Mouse (Mus musculus) kidney, embryonic 15.5 days (tissue): ENCODE data around the gene Icam5. TPM values are rescaled to one million over a fixed set of nuclear protein-coding genes. Genes with fewer than 3 reads are reported as not detected.
"Not testable (repeated sequence)": the region's sequence is repeated elsewhere in the genome, so short reads cannot be mapped to it uniquely, and the experiment has no call there.

Source experiments
- ATAC-seq: fragments of 200-750 bp; cut with Nextera tagmentation; replicated peaks from 2 replicates; pipeline ENCODE4 v1.8.0; 2017; ENCODE audit warnings: moderate TSS enrichment; ENCODE audit not compliant: low FRiP score
- H3K27ac ChIP-seq: fragments of 300-500 bp; sonication (generic); 2 replicates; pipeline ENCODE4 v1.5.1; 2015; ENCODE audit warnings: mild to moderate bottlenecking, inconsistent platforms
- H3K27me3 ChIP-seq: fragments of 300-500 bp; sonication (generic); 2 replicates; pipeline ENCODE4 v1.6.1; 2015; ENCODE audit warnings: inconsistent platforms
- H3K36me3 ChIP-seq: fragments of 300-500 bp; sonication (generic); 2 replicates; pipeline ENCODE4 v1.6.1; 2015; ENCODE audit warnings: inconsistent platforms
- H3K4me1 ChIP-seq: fragments of 300-500 bp; sonication (generic); 2 replicates; pipeline ENCODE4 v1.6.1; 2015; ENCODE audit warnings: inconsistent platforms
- H3K4me2 ChIP-seq: fragments of 300-500 bp; sonication (generic); 2 replicates; pipeline ENCODE4 v1.6.1; 2015; ENCODE audit warnings: moderate library complexity, mild to moderate bottlenecking, inconsistent platforms
- H3K4me3 ChIP-seq: fragments of 300-500 bp; sonication (generic); replicated peaks from 2 replicates; pipeline ENCODE4 v1.5.1; 2015; ENCODE audit warnings: mild to moderate bottlenecking, inconsistent platforms
- H3K9ac ChIP-seq: fragments of 300-500 bp; sonication (generic); 2 replicates; pipeline ENCODE4 v1.6.1; 2015; ENCODE audit warnings: mild to moderate bottlenecking, inconsistent platforms
- H3K9me3 ChIP-seq: fragments of 300-500 bp; sonication (generic); replicated peaks from 2 replicates; pipeline ENCODE4 v1.6.1; 2016; ENCODE audit warnings: inconsistent platforms
- WGBS: fragments of 180-500 bp; shearing (Covaris S2); methylation state at CpG from one replicate; pipeline ENCODE4 v1.1.7; 2015; ENCODE audit warnings: mixed read lengths; 5-methylcytosine and 5-hydroxymethylcytosine counted together
- polyA plus RNA-seq: library from polyadenylated mRNA; unstranded; fragments of >200 nt; fragmentation: Nextera tagmentation; extraction: Ambion mirVana; gene quantifications from 2 replicates; pipeline ENCODE4 v1.2.1, GENCODE M21; 2015

The Icam5 gene
- polyA plus RNA-seq: 0.18 and 0.38 TPM in 2 replicates

DNA sequence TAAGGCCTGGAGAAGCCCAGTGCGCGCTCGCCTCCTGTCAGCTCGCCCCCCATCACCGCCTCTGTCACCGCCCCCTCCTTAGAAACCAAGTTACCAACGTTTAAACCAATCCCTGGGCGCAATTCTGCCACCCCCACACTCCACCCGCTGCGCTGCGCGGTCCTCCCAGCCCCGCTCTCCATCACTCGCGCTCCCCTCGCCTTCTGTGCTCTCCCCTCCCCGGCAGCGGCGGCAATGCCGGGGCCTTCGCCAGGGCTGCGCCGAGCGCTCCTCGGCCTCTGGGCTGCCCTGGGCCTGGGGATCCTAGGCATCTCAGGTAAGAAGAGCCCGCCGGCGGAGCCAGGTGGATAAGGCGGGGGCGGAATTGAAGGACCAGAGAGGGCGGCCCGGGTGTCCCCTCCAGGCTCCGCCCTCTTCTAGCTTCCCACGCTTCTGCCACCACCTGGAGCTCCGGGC lies at the start of gene Icam5:
TSS of gene Icam5 (plus strand) at position 178 of the 456 bp plus-strand sequence.
- under 1% methylated on average over 35 of the region's 35 CpGs for WGBS
- Histone ChIP-seq H3K9me3 (no peaks in the 10 kb centered on the region), H3K4me3 (peak within 1 kb of the TSS; percentile 58), H3K9ac (peak within 1 kb of the TSS; percentile 25), H3K27me3 (peaks cover 81% of the 10 kb centered on the region), H3K4me2 (peak within 1 kb of the TSS; percentile 98), H3K4me1 (peaks cover 73% of the 10 kb centered on the region), H3K36me3 (no peaks in the 10 kb centered on the region), H3K27ac (peak within 1 kb of the TSS; percentile 41; the same call in 1 of the 2 replicates)
- 0 out of 2 replicates have a peak, but pooled peaks have one; percentile 0 for ATAC-seq

DNA sequence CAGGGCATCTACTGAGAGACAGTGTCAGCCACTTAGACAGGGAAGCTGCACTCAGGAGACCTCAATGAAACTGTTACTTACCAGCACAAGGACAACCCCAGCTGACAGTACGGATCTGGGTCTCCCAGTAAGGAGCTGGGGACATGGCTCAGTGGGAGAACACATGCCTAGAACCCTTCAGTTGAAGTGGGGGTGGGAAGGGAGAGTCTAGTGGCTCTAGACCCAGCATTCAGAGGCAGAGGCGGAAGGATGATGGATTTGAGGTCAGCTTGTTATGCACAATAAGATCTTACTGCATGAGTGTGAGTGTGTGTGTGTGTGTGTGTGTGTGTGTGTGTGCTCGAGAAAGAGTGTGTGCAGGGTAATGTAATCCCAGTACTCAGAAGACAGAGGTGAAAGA lies 49.7 kb upstream of the Icam5 start:
- 70% methylated on average over 3 of the region's 3 CpGs for WGBS
- Histone ChIP-seq H3K4me1 (peaks cover 18% of the 10 kb centered on the region), H3K36me3 (no peaks in the 10 kb centered on the region), H3K27ac (no peak overlapping the region), H3K4me2 (no peak overlapping the region), H3K9ac (no peak overlapping the region), H3K9me3 (no peaks in the 10 kb centered on the region), H3K27me3 (no peaks in the 10 kb centered on the region), H3K4me3 (no peak overlapping the region)
- ATAC-seq: no peak

DNA sequence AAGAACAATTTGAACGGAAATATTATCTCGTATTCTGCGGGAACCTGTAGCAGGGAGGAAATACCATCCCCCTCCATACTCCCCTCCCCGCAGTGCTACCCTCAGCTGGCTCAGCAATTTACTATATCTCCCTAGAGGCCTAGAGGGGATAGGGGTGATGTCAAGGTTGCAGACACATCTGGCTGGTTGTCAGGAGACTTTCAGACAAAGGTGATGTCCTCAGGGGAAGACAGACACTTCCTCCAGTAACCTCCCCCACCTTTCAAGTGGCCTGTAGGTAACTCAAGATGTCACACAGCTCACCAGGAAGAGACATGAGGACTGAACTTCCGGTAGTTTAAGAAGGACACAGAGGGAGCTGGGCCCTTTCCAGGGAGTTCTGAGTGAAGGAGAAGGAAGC lies 48.7 kb upstream of the Icam5 start:
- H3K36me3 ChIP-seq: no peaks in the 10 kb centered on the region
- no peak overlapping the region for H3K4me2 ChIP-seq
- no peaks in the 10 kb centered on the region for H3K9me3 ChIP-seq
- H3K4me3 ChIP-seq: no peak overlapping the region
- no peak overlapping the region for H3K9ac ChIP-seq
- H3K4me1 ChIP-seq: peaks cover 24% of the 10 kb centered on the region
- H3K27ac ChIP-seq: 0 out of 2 replicates have a peak overlapping the region, but pooled peaks have one; percentile 34
- no peaks in the 10 kb centered on the region for H3K27me3 ChIP-seq
- 26% methylated on average over 5 of the region's 5 CpGs for WGBS
- no peak for ATAC-seq

DNA sequence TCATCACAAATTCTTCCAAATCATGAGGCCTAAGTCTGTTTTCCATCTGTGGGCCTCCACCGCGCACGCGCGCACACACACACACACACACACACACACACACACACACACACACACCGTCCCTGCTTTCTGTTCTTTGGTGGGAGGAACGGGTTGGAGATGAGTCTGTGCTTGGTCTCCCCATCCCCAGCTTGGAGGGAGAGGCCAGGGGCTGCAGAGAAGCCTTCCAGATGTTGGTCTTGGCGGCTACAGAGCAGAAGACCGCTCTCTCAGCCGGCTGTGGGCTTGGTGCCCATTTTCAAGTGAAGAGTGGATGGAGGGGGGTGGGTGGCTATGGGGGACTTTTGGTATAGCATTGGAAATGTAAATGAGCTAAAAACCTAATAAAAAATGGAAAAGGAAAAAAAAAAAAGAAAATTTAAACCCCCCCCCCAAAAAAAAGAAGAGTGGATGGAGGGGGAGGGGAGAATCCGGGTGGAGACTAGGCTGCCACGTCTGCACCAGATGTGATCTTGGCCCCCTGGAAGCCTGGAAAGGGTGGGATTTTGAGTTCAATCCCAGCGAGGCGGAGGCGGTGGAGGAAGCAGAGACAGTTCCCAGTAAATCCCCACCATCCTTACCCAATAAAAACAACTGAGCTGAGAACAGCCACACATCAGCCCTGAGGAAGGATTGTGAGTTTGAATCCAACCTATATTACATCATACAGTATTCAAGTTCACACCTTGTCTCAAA lies 44.8 kb upstream of the Icam5 start:
- Histone ChIP-seq H3K36me3 (no peaks in the 10 kb centered on the region), H3K9ac (no peak overlapping the region), H3K9me3 (no peaks in the 10 kb centered on the region), H3K4me3 (no peak overlapping the region), H3K27me3 (no peaks in the 10 kb centered on the region), H3K27ac (peak overlapping the region; percentile 33), H3K4me2 (no peak overlapping the region), H3K4me1 (peaks cover 28% of the 10 kb centered on the region)
- peak; percentile 48; the same call in 1 of the 2 replicates for ATAC-seq
- WGBS: 56% methylated on average over 15 of the region's 15 CpGs

DNA sequence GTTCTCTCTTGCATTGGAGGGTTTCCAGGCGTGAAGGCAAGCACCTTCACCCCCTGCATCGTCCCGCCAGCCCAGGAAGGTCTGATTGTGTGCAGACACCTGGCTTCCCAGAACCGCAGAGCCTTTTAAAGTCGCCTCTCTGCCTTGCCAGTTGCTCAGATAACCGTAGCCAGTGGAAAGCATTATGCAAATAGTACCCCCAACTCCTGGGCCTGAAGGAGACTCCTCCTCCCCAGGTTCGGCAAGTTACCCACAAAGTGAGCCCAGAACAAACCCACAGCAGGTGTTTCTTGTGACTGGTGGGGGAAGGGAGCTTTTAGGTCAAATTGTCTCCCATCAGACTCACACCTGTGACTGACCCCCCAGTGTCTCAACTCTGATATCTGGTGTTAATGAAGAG lies 43.9 kb upstream of the Icam5 start:
- peak overlapping the region; percentile 33; the same call in 1 of the 2 replicates for H3K27ac ChIP-seq
- 24% methylated on average over 7 of the region's 7 CpGs for WGBS
- peaks cover 23% of the 10 kb centered on the region for H3K4me1 ChIP-seq
- H3K9ac ChIP-seq: no peak overlapping the region
- H3K4me2 ChIP-seq: no peak overlapping the region
- H3K9me3 ChIP-seq: no peaks in the 10 kb centered on the region
- H3K36me3 ChIP-seq: no peaks in the 10 kb centered on the region
- ATAC-seq: no peak
- H3K27me3 ChIP-seq: no peaks in the 10 kb centered on the region
- no peak overlapping the region for H3K4me3 ChIP-seq

DNA sequence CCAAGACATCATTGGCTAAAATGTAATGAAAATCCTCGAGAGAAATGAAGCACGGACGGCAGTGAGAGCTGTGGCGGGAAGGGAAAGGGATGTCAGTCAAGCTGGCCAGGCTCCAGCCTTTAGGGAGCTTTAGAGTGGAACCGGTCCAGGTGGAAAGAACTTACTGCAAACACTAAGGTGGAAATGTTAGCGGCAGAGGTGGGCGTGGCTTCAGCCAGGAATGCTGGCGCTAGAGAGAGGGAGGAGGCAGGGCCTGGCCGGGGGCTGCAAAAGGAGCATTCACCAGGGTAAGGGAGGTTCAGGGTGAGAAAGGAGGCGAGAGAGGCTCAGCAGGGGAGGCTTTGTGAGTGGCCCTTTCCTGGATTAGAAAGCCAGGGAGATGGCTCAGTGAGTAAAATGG lies 41.0 kb upstream of the Icam5 start:
- H3K4me3 ChIP-seq: peak overlapping the region; percentile 6; the same call in 1 of the 2 replicates
- peak overlapping the region; percentile 41 for H3K4me2 ChIP-seq
- no peaks in the 10 kb centered on the region for H3K36me3 ChIP-seq
- no peaks in the 10 kb centered on the region for H3K9me3 ChIP-seq
- no peaks in the 10 kb centered on the region for H3K27me3 ChIP-seq
- 0 out of 2 replicates have a peak, but pooled peaks have one; percentile 38 for ATAC-seq
- H3K27ac ChIP-seq: peak overlapping the region; percentile 61; the same call in 1 of the 2 replicates
- H3K9ac ChIP-seq: peak overlapping the region; percentile 18; the same call in 1 of the 2 replicates
- peaks cover 21% of the 10 kb centered on the region for H3K4me1 ChIP-seq
- 5% methylated on average over 10 of the region's 10 CpGs for WGBS

DNA sequence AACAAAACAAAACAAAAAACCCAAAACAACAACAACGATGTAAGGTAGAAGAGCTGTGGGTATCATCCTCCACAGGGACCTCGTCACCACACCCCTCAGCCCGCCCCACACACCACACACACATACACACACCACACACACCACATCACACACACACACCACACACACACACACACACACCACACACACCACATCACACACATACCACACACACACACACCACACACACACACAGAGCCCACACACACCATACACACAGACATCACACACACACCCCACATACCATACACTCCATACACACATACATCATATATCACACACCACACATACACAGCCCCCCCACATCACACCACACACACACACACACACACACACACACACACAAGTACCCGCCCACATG lies 40.3 kb upstream of the Icam5 start:
- peaks cover 21% of the 10 kb centered on the region for H3K4me1 ChIP-seq
- no peak overlapping the region for H3K27ac ChIP-seq
- no peak overlapping the region for H3K4me2 ChIP-seq
- H3K9ac ChIP-seq: no peak overlapping the region
- 100% methylated on average over 4 of the region's 4 CpGs for WGBS
- no peaks in the 10 kb centered on the region for H3K36me3 ChIP-seq
- H3K9me3 ChIP-seq: no peaks in the 10 kb centered on the region
- H3K4me3 ChIP-seq: no peak overlapping the region
- no peak for ATAC-seq
- H3K27me3 ChIP-seq: no peaks in the 10 kb centered on the region

DNA sequence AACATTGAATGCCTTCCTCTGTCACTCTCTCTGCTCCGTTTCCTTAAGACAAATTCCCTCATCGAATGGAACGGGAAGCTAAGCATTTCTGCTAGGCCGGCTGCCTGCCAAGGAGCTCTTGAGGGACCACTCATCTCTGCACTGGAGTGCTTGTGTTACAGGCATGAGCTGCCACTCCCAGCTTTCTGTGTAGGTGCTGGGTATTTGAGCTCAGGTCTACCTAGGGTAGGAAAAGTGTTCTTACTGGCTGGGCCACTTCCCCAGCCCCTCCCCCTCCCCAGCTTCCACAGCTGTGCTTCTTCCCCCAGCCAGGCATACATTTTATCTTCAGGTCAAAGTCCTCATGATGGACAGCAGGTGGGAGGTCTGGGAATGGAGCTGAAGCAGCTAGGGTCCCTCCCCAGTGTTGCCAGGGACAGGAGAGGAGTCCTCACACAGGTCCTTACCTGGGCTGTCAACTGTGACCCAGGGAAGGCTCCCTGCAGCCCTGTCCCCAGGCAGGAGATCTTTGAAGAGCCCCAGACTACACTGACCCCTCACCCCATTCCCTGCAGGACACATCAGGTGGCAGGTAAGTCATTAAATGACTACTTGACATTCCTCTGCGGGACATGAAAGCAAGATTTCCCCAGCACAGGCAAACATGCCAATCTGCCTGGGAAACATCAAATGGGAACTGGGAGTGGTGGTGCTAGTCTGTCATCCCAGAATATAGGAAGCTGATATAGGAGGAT lies 38.5 kb upstream of the Icam5 start:
- no peaks in the 10 kb centered on the region for H3K9me3 ChIP-seq
- H3K36me3 ChIP-seq: no peaks in the 10 kb centered on the region
- 46% methylated on average over 5 of the region's 5 CpGs for WGBS
- no peaks in the 10 kb centered on the region for H3K27me3 ChIP-seq
- no peak overlapping the region for H3K4me3 ChIP-seq
- no peak overlapping the region for H3K4me2 ChIP-seq
- peak; percentile 58 for ATAC-seq
- no peak overlapping the region; the same call in 1 of the 2 replicates for H3K27ac ChIP-seq
- H3K4me1 ChIP-seq: peaks cover 15% of the 10 kb centered on the region
- no peak overlapping the region for H3K9ac ChIP-seq

DNA sequence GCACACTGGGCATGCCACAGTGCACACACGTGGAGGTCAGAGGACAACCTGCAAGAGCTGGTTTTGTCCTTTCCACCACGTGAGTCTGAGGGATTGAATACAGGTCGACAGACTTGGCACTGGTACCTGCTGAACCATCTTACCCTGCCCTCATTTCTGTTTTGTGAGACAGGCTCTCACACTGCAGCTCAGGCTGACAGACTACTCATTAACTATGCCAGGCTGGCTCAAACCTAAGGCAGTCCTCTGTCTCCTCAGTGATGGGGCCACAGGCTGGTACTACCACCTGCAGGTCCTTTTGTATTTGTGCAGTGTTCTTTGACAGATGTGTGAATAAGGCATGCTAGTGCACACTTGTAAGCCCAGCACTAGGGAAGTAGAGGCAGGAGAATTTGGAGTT lies 36.8 kb upstream of the Icam5 start:
- H3K9me3 ChIP-seq: no peaks in the 10 kb centered on the region
- H3K36me3 ChIP-seq: no peaks in the 10 kb centered on the region
- H3K4me3 ChIP-seq: no peak overlapping the region
- WGBS: 77% methylated on average over 3 of the region's 3 CpGs
- peaks cover 15% of the 10 kb centered on the region for H3K4me1 ChIP-seq
- no peak overlapping the region for H3K4me2 ChIP-seq
- ATAC-seq: no peak
- H3K27ac ChIP-seq: no peak overlapping the region
- H3K9ac ChIP-seq: no peak overlapping the region
- no peaks in the 10 kb centered on the region for H3K27me3 ChIP-seq

DNA sequence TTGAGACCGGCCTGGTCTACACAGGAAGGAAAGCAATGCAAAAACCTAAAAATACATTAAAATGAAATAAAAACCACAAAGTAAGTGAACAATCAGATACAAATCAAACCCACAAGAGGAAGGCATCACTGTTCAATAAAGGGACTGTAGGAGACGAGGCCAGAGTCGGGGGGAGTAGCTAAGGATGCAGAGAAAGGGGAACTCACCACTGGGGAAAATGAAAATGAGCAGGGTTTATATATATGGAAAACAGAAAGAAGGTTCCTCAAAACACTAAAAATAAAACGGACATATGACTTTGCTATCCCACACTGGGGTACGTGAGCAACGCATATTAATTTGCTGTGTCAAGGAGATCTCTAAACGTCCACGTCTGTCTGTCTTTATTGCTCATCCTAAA lies 34.8 kb upstream of the Icam5 start:
- ATAC-seq: no peak
- Histone ChIP-seq H3K27ac (no peak overlapping the region), H3K4me1 (peaks cover 7% of the 10 kb centered on the region), H3K36me3 (no peaks in the 10 kb centered on the region), H3K9me3 (no peaks in the 10 kb centered on the region), H3K9ac (no peak overlapping the region), H3K4me3 (no peak overlapping the region), H3K4me2 (no peak overlapping the region), H3K27me3 (no peaks in the 10 kb centered on the region)
- WGBS: 90% methylated on average over 8 of the region's 8 CpGs

DNA sequence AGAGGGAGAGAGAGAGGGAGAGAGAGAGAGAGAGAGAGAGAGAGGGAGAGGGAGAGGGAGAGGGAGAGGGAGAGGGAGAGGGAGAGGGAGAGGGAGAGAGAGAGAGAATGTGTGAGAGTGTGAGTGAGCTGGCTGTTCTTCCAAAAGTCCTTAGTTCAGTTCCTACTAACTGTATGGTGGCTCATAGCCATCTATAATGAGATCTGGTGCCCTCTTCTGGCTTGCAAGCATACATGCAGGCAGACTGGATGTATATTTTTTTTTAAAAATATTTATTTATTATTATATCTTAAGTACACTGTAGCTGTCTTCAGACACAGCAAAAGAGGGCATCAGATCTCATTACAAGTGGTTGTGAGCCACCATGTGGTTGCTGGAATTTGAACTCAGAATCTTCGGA lies 33.5 kb upstream of the Icam5 start:
- WGBS: 77% methylated on average over 1 of the region's 1 CpGs
- not testable (repeated sequence) for H3K9ac ChIP-seq, H3K27ac ChIP-seq, ATAC-seq, H3K36me3 ChIP-seq, H3K9me3 ChIP-seq, H3K4me2 ChIP-seq, H3K27me3 ChIP-seq, H3K4me3 ChIP-seq, H3K4me1 ChIP-seq

DNA sequence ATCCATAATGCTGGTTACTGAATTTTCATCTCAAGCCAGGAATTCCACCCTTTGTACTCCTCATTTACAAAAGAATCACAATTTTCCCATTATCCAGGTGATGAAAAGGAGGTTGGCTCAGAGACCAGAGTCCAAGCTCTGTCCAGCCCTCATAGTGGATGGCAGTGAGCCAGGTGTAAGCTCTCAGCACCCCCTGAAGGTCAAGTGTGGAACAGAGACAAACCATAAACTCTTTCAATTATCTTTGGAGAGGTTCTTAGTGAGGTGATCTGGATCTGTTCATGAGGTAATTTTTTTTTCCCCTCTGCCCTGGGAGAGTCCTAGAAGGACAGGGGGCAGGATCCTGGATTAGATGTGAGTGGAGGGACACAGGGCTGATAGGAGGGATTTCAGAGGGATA lies 31.1 kb upstream of the Icam5 start:
- H3K9me3 ChIP-seq: no peaks in the 10 kb centered on the region
- no peak overlapping the region for H3K4me3 ChIP-seq
- peaks cover 7% of the 10 kb centered on the region for H3K4me1 ChIP-seq
- no peak overlapping the region for H3K4me2 ChIP-seq
- no peaks in the 10 kb centered on the region for H3K27me3 ChIP-seq
- ATAC-seq: no peak
- H3K9ac ChIP-seq: no peak overlapping the region
- no peak overlapping the region for H3K27ac ChIP-seq
- H3K36me3 ChIP-seq: peaks cover 12% of the 10 kb centered on the region
